Mouse (Mus musculus) v-Abl transformed pro-B cells (cell line): ENCODE measurements around the gene Piwil4.
"Not testable (repeated sequence)": the region's sequence is repeated elsewhere in the genome, so short reads cannot be mapped to it uniquely, and the experiment has no call there.

Source experiments
- in situ Hi-C, 2 experiments: fragments of 400-800 bp; cut with MboI; formaldehyde crosslinking; loops; one replicate each; pipeline ENCODE4 v1.15.1; 2025; ENCODE audit not compliant: unreplicated experiment in 2 of 2

Gene Piwil4

GRCm38 (mm10) chr9:14675707-14676691, 64.5 kb downstream of the Piwil4 start:
- in situ Hi-C loops, result no loop called here

- in situ Hi-C loops, result no loop called here
These were observed 66.0 kb downstream of the Piwil4 start for GRCm38 (mm10) chr9:14674506-14674905.

- in situ Hi-C loops, result no loop called here
These were observed 67.4 kb downstream of the Piwil4 start for GRCm38 (mm10) chr9:14673109-14673508.

- in situ Hi-C loops, result not testable (repeated sequence)
These were observed 68.6 kb downstream of the Piwil4 start for GRCm38 (mm10) chr9:14671965-14672364.

- in situ Hi-C loops, result no loop called here
These were observed 72.2 kb downstream of the Piwil4 start for GRCm38 (mm10) chr9:14668382-14668781.

GRCm38 (mm10) chr9:14666071-14666470, 74.5 kb downstream of the Piwil4 start:
- in situ Hi-C loops, result no loop called here

- in situ Hi-C loops, result no loop called here
These were observed 76.9 kb downstream of the Piwil4 start for GRCm38 (mm10) chr9:14663591-14663990.

- in situ Hi-C loops, result no loop called here
These were observed 77.7 kb downstream of the Piwil4 start for GRCm38 (mm10) chr9:14662876-14663275.

GRCm38 (mm10) chr9:14662138-14662537, 78.4 kb downstream of the Piwil4 start:
- in situ Hi-C loops, result no loop called here

- in situ Hi-C loops, result loop anchor here (5.0 to 10.0 kb wide), 2 partner anchors 133 to 136 kb away; no protein-coding TSS in a partner anchor
These were observed 82.6 kb downstream of the Piwil4 start for GRCm38 (mm10) chr9:14657926-14658325.

GRCm38 (mm10) chr9:14654010-14654409, 86.5 kb downstream of the Piwil4 start:
- in situ Hi-C loops, result loop anchor here in 1 of 2 experiments (10.0 kb wide), 1 partner anchor 129 kb away; no protein-coding TSS in a partner anchor

GRCm38 (mm10) chr9:14652761-14653160, 87.8 kb downstream of the Piwil4 start:
- in situ Hi-C loops, result loop anchor here in 1 of 2 experiments (10.0 kb wide), 1 partner anchor 128 kb away; no protein-coding TSS in a partner anchor

GRCm38 (mm10) chr9:14647849-14648248, 92.7 kb downstream of the Piwil4 start:
- in situ Hi-C loops, result no loop called here

- in situ Hi-C loops, result no loop called here
These were observed 93.9 kb downstream of the Piwil4 start for GRCm38 (mm10) chr9:14646641-14647040.
